Mouse (Mus musculus): Measurements from ENCODE around the gene Runx3. TPM values are rescaled to one million over a fixed set of nuclear protein-coding genes. Genes with fewer than 3 reads are reported as not detected.

Gene Runx3
- polyA plus RNA-seq, 1 experiment from 2014 or later, result 0.54 TPM

- no peak for ATAC-seq (ENCODE audit: insufficient read depth, low FRiP score)
- Histone ChIP-seq H3K36me3 (ENCODE audit: control insufficient read depth, insufficient read depth, low read length) (peaks cover 3% of the 10 kb centered on the region; the same call in 1 of the 2 replicates), H3K4me2 (ENCODE audit: low read depth, low read length) (no peak overlapping the region), H3K4me3 (replicated peaks; ENCODE audit: low read length) (no peak overlapping the region), H3K27me3 (ENCODE audit: control insufficient read depth, insufficient read depth, low read length) (no peaks in the 10 kb centered on the region), H3K4me1 (ENCODE audit: control insufficient read depth, insufficient read depth, low read length) (no peaks in the 10 kb centered on the region), H3K9me3 (replicated peaks; ENCODE audit: control insufficient read depth, low read length) (no peaks in the 10 kb centered on the region), H3K9ac (ENCODE audit: low read length) (no peak overlapping the region), H3K27ac (ENCODE audit: low read length) (no peak overlapping the region)
- WGBS, result 89% methylated on average over 12 of the region's 12 CpGs
Observed at GRCm38 (mm10) chr4:135226008-135226667, 105.7 kb downstream of the Runx3 start.

Other genes with a start within 250 kb of the Runx3 start
- gene Tmem50a, start 205.6 kb upstream of the Runx3 start, polyA plus RNA-seq (2015; fragmentation: Nextera tagmentation; extraction: Ambion mirVana), result 177 TPM in 2 replicates
- gene Rsrp1, start 197.1 kb upstream of the Runx3 start, polyA plus RNA-seq (2015; fragmentation: Nextera tagmentation; extraction: Ambion mirVana), result 511 and 534 TPM in 2 replicates
- gene Syf2, start 189.8 kb upstream of the Runx3 start, polyA plus RNA-seq (2015; fragmentation: Nextera tagmentation; extraction: Ambion mirVana), result 69.6 and 71.9 TPM in 2 replicates
- gene Clic4, start 152.2 kb downstream of the Runx3 start, polyA plus RNA-seq (2015; fragmentation: Nextera tagmentation; extraction: Ambion mirVana), result 136 and 141 TPM in 2 replicates
- 176 and 188 TPM in 2 replicates for gene Srrm1, start 232.7 kb downstream of the Runx3 start, polyA plus RNA-seq (2015; fragmentation: Nextera tagmentation; extraction: Ambion mirVana)

Data from stomach, embryonic 16.5 days (tissue).